Mouse (Mus musculus): ENCODE measurements at regions not wholly inside any gene's neighbourhood (a gene's known extent, or its start where the extent isn't known, plus 50 kb on each side); places are given as distances from the start of the nearest gene placed in this dataset.

- Histone ChIP-seq H3K79me2 (ENCODE audit: control insufficient read depth, insufficient read depth) (no peaks in the 10 kb centered on the region), H3K36me3 (ENCODE audit: control insufficient read depth, insufficient read depth) (no peaks in the 10 kb centered on the region), H3K4me3 (ENCODE audit: insufficient read depth, poor library complexity, severe bottlenecking) (no peak overlapping the region), H3K79me3 (ENCODE audit: low read depth) (no peaks in the 10 kb centered on the region), H3ac (ENCODE audit: control insufficient read depth, insufficient read length, low read depth) (no peak overlapping the region), H3K27me3 (ENCODE audit: control insufficient read depth, insufficient read depth, insufficient read length) (no peaks in the 10 kb centered on the region)
- no peak for TF ChIP-seq MAX (IDR thresholded peaks at IDR 0.05)
- TF ChIP-seq FOSL1 (IDR thresholded peaks at IDR 0.05; ENCODE audit: insufficient read depth, low read length, poor library complexity, severe bottlenecking), result no peak
- TF ChIP-seq CTCF (IDR thresholded peaks at IDR 0.05; ENCODE audit: control insufficient read depth, insufficient read depth, insufficient read length), result no peak
- no peak for TF ChIP-seq USF1 (IDR thresholded peaks at IDR 0.05; ENCODE audit: low read depth)
- TF ChIP-seq MYOG (IDR thresholded peaks at IDR 0.05; ENCODE audit: control insufficient read depth, extremely low read depth, insufficient read length), result no peak
- TF ChIP-seq MYOD1 (IDR thresholded peaks at IDR 0.05; ENCODE audit: control insufficient read depth, insufficient read length, low read depth), result no peak
- no peak for TF ChIP-seq CEBPB (IDR thresholded peaks at IDR 0.05; ENCODE audit: low read depth)
These were observed 375.7 kb upstream of the Ddi1 start for GRCm38 (mm10) chr9:6645321-6645720.

GRCm38 (mm10) chr9:6617155-6617554 is 347.5 kb upstream of the Ddi1 start:
- TF ChIP-seq MYOG (IDR thresholded peaks at IDR 0.05; ENCODE audit: control insufficient read depth, extremely low read depth, insufficient read length) (no peak), FOSL1 (IDR thresholded peaks at IDR 0.05; ENCODE audit: insufficient read depth, low read length, poor library complexity, severe bottlenecking) (no peak), USF1 (IDR thresholded peaks at IDR 0.05; ENCODE audit: low read depth) (no peak), CEBPB (IDR thresholded peaks at IDR 0.05; ENCODE audit: low read depth) (no peak), MAX (IDR thresholded peaks at IDR 0.05) (no peak), CTCF (IDR thresholded peaks at IDR 0.05; ENCODE audit: control insufficient read depth, insufficient read depth, insufficient read length) (no peak), MYOD1 (IDR thresholded peaks at IDR 0.05; ENCODE audit: control insufficient read depth, insufficient read length, low read depth) (no peak)
- no peak overlapping the region for H3K4me3 ChIP-seq (ENCODE audit: insufficient read depth, poor library complexity, severe bottlenecking)
- H3ac ChIP-seq (ENCODE audit: control insufficient read depth, insufficient read length, low read depth), result no peak overlapping the region
- H3K79me3 ChIP-seq (ENCODE audit: low read depth), result no peaks in the 10 kb centered on the region
- no peaks in the 10 kb centered on the region for H3K27me3 ChIP-seq (ENCODE audit: control insufficient read depth, insufficient read depth, insufficient read length)
- H3K79me2 ChIP-seq (ENCODE audit: control insufficient read depth, insufficient read depth), result no peaks in the 10 kb centered on the region
- no peaks in the 10 kb centered on the region for H3K36me3 ChIP-seq (ENCODE audit: control insufficient read depth, insufficient read depth)

- no peaks in the 10 kb centered on the region for H3K79me2 ChIP-seq (ENCODE audit: control insufficient read depth, insufficient read depth)
- no peaks in the 10 kb centered on the region for H3K27me3 ChIP-seq (ENCODE audit: control insufficient read depth, insufficient read depth, insufficient read length)
- no peak overlapping the region for H3K4me3 ChIP-seq (ENCODE audit: insufficient read depth, poor library complexity, severe bottlenecking)
- H3K36me3 ChIP-seq (ENCODE audit: control insufficient read depth, insufficient read depth), result no peaks in the 10 kb centered on the region
- no peaks in the 10 kb centered on the region for H3K79me3 ChIP-seq (ENCODE audit: low read depth)
- H3ac ChIP-seq (ENCODE audit: control insufficient read depth, insufficient read length, low read depth), result no peak overlapping the region
- no peak for TF ChIP-seq CEBPB (IDR thresholded peaks at IDR 0.05; ENCODE audit: low read depth)
- no peak for TF ChIP-seq FOSL1 (IDR thresholded peaks at IDR 0.05; ENCODE audit: insufficient read depth, low read length, poor library complexity, severe bottlenecking)
- TF ChIP-seq USF1 (IDR thresholded peaks at IDR 0.05; ENCODE audit: low read depth), result no peak
- TF ChIP-seq MYOD1 (IDR thresholded peaks at IDR 0.05; ENCODE audit: control insufficient read depth, insufficient read length, low read depth), result no peak
- no peak for TF ChIP-seq MAX (IDR thresholded peaks at IDR 0.05)
- no peak for TF ChIP-seq MYOG (IDR thresholded peaks at IDR 0.05; ENCODE audit: control insufficient read depth, extremely low read depth, insufficient read length)
- TF ChIP-seq CTCF (IDR thresholded peaks at IDR 0.05; ENCODE audit: control insufficient read depth, insufficient read depth, insufficient read length), result no peak
These were observed 339.6 kb upstream of the Ddi1 start for GRCm38 (mm10) chr9:6609284-6609627.

DNA sequence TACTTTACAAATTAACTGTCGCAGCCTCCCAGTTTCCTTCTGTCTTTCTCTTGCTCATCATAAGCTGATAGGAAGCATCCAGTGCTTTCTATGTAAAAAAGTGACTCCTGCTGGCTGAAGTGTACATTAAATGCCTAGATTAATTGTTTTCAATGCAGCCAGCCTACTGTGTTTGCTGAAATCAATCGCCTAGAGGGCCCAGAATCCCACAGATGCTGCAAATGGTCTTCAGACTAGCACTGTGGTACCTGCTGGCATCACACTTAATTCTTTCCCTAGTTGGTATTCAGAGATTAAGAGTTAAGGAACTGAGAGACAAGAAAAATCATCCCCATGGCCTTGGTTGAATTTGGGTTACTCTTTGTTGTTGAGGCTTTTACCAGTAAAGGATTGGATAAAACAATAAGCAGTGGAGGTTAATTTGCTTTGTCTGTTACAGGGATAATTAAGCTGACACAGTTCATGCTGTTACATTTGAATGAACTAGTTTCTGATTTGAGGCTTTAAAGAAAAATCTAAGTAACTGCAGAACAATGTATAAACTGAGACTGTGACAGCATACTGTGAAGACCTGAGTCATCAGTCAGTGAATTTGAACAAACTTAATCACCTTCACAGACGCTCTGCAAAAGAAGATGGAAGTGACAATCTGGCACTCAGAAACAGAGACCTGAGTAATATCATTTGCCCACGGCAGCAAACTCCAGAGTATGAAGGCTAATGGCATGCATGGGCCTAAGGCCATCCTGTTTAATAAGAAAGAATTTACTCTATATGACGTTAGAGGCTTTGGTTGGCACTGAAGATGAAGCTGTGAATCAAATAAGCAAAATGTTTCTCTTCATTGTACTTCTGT is 339.0 kb upstream of the Ddi1 start:
- no peaks in the 10 kb centered on the region for H3K27me3 ChIP-seq (ENCODE audit: control insufficient read depth, insufficient read depth, insufficient read length)
- TF ChIP-seq CTCF (IDR thresholded peaks at IDR 0.05; ENCODE audit: control insufficient read depth, insufficient read depth, insufficient read length) (no peak), MYOD1 (IDR thresholded peaks at IDR 0.05; ENCODE audit: control insufficient read depth, insufficient read length, low read depth) (no peak), MYOG (IDR thresholded peaks at IDR 0.05; ENCODE audit: control insufficient read depth, extremely low read depth, insufficient read length) (no peak), CEBPB (IDR thresholded peaks at IDR 0.05; ENCODE audit: low read depth) (no peak), USF1 (IDR thresholded peaks at IDR 0.05; ENCODE audit: low read depth) (no peak), FOSL1 (IDR thresholded peaks at IDR 0.05; ENCODE audit: insufficient read depth, low read length, poor library complexity, severe bottlenecking) (no peak), MAX (IDR thresholded peaks at IDR 0.05) (no peak)
- no peaks in the 10 kb centered on the region for H3K79me2 ChIP-seq (ENCODE audit: control insufficient read depth, insufficient read depth)
- no peaks in the 10 kb centered on the region for H3K36me3 ChIP-seq (ENCODE audit: control insufficient read depth, insufficient read depth)
- no peaks in the 10 kb centered on the region for H3K79me3 ChIP-seq (ENCODE audit: low read depth)
- H3K4me3 ChIP-seq (ENCODE audit: insufficient read depth, poor library complexity, severe bottlenecking), result no peak overlapping the region
- H3ac ChIP-seq (ENCODE audit: control insufficient read depth, insufficient read length, low read depth), result no peak overlapping the region

Measured in C2C12 (cell line).